Mouse (Mus musculus): Measurements from ENCODE around the gene Mrpl27.

GRCm38 (mm10) chr11:94682427-94682826, 28.9 kb downstream of the Mrpl27 start:
- TF ChIP-seq CTCF (IDR thresholded peaks at IDR 0.05; ENCODE audit: low read depth) (no peak), EP300 (IDR thresholded peaks at IDR 0.05; ENCODE audit: low read depth) (no peak)
